ENCODE assay signal across 15 mouse cellular contexts in the genomic region with DNA sequence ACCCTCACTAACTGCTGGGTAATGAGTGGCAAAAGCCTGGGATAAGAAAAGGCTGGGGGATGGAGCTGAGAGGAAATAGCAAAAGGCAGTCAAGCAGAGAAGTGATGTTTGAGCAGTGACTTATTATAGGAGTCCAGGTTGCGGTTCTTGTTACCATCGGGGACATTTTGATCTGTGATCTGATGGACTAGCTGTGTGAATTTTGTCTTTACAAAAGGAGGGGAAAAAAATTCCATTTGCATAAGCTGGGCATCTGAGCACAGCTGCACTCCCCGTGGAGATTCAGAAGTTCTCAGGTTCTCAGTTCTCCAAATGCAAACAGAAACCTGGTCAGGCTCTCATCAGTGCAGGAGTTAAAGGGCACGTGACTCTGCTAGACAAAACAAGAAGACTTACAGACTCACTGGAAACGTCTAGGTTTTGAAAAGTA. TPM values are rescaled to one million over a fixed set of nuclear protein-coding genes. Genes with fewer than 3 reads are reported as not detected.
A peak's percentile ranks its signal among the peaks of the same experiment; 100 is the strongest.
DNase-seq lines count a peak whose midpoint lies in the region; ATAC-seq and TF ChIP-seq lines count a peak whose summit lies in the region.
"Had no signal": no experiment of that assay in that cellular context is flagged by ENCODE, and none has a peak within 500 bp of the region (broad histone marks: within the 10 kb centered on the region; RNA-seq: fewer than 3 reads in every experiment).

No protein-coding gene starts in this region.

- H3K9me3 ChIP-seq in hindbrain, embryonic 10.5 days, result no peaks in the 10 kb centered on the region
- H3K9me3 ChIP-seq in hindbrain, postnatal 0 days (ENCODE audit: low read length), result no peaks in the 10 kb centered on the region
- no peaks in the 10 kb centered on the region for H3K9me3 ChIP-seq in kidney, embryonic 14.5 days (ENCODE audit: control insufficient read depth, low read length)
- H3K9me3 ChIP-seq: liver, embryonic 15.5 days; midbrain, embryonic 13.5 days had no signal

- no peak overlapping the region for H3K4me3 ChIP-seq in hindbrain, embryonic 10.5 days
- no peak overlapping the region for H3K4me3 ChIP-seq in hindbrain, postnatal 0 days (ENCODE audit: low read length)
- no peak overlapping the region for H3K4me3 ChIP-seq in kidney, embryonic 14.5 days (ENCODE audit: low read length)
- H3K4me3 ChIP-seq: heart, adult 2 months; liver, embryonic 15.5 days; midbrain, embryonic 13.5 days had no signal

- peaks cover 15% of the 10 kb centered on the region; the same call in 1 of the 2 replicates for H3K4me1 ChIP-seq in hindbrain, embryonic 10.5 days (replicated peaks)
- H3K4me1 ChIP-seq in hindbrain, postnatal 0 days (ENCODE audit: insufficient read depth, low read length), result no peaks in the 10 kb centered on the region
- peaks cover 13% of the 10 kb centered on the region for H3K4me1 ChIP-seq in kidney, embryonic 14.5 days (ENCODE audit: control insufficient read depth, insufficient read depth, low read length)
- H3K4me1 ChIP-seq: liver, embryonic 15.5 days had no signal

- intact Hi-C loops in heart, postnatal 14 days (cut with DNase I), result no loop called here

- WGBS in hindbrain, embryonic 10.5 days, result 24% methylated on average over 5 of the region's 5 CpGs
- 35% methylated on average over 5 of the region's 5 CpGs for WGBS in hindbrain, postnatal 0 days
- 8% methylated on average over 5 of the region's 5 CpGs for WGBS in kidney, embryonic 14.5 days

- no peaks in the 10 kb centered on the region for H3K36me3 ChIP-seq in hindbrain, embryonic 10.5 days
- H3K36me3 ChIP-seq in hindbrain, postnatal 0 days (ENCODE audit: insufficient read depth, low read length), result no peaks in the 10 kb centered on the region
- no peaks in the 10 kb centered on the region for H3K36me3 ChIP-seq in kidney, embryonic 14.5 days (ENCODE audit: control insufficient read depth, insufficient read depth, low read length)
- H3K36me3 ChIP-seq: liver, embryonic 15.5 days; midbrain, embryonic 13.5 days had no signal

- no peak overlapping the region for H3K9ac ChIP-seq in hindbrain, postnatal 0 days (replicated peaks; ENCODE audit: low read length)
- no peak overlapping the region for H3K9ac ChIP-seq in kidney, embryonic 14.5 days (ENCODE audit: low read depth, low read length)
- H3K9ac ChIP-seq: liver, embryonic 15.5 days; midbrain, embryonic 13.5 days had no signal

- no peak for TF ChIP-seq CTCF in hindbrain, postnatal 0 days (IDR thresholded peaks at IDR 0.05; ENCODE audit: low read depth)

- H3K27me3 ChIP-seq in hindbrain, embryonic 10.5 days (ENCODE audit: insufficient read depth, poor library complexity, severe bottlenecking), result no peaks in the 10 kb centered on the region
- H3K27me3 ChIP-seq in hindbrain, postnatal 0 days (ENCODE audit: insufficient read depth, low read length), result no peaks in the 10 kb centered on the region
- no peaks in the 10 kb centered on the region for H3K27me3 ChIP-seq in kidney, embryonic 14.5 days (ENCODE audit: control insufficient read depth, insufficient read depth, low read length)
- H3K27me3 ChIP-seq: liver, embryonic 15.5 days; midbrain, embryonic 13.5 days had no signal

- H3K4me2 ChIP-seq in hindbrain, postnatal 0 days (ENCODE audit: low read depth, low read length), result no peak overlapping the region
- peak overlapping the region; percentile 1; the same call in 1 of the 2 replicates for H3K4me2 ChIP-seq in kidney, embryonic 14.5 days (replicated peaks; ENCODE audit: low read depth, low read length)
- H3K4me2 ChIP-seq: liver, embryonic 15.5 days; midbrain, embryonic 13.5 days had no signal

- no peak for ATAC-seq in hindbrain, postnatal 0 days
- peak; percentile 86 for ATAC-seq in kidney, embryonic 14.5 days (ENCODE audit: low FRiP score, low TSS enrichment)
- ATAC-seq in megakaryocyte, adult 5-6 weeks (ENCODE audit: poor library complexity, severe bottlenecking), result peak; percentile 28; the same call in 1 of the 2 replicates
- no peak for ATAC-seq in megakaryocyte-erythroid progenitor cell, adult 5-6 weeks (replicated peaks; ENCODE audit: low FRiP score, low TSS enrichment, poor library complexity, severe bottlenecking)
- ATAC-seq: forebrain, embryonic 16.5 days; midbrain, embryonic 13.5 days had no signal

- peak; percentile 25 for DNase-seq in hindbrain, embryonic 10.5 days (ENCODE audit: low spot score)
- DNase-seq in hindbrain, postnatal 0 days (ENCODE audit: low spot score), result no peak
- peak; percentile 47 for DNase-seq in embryo, embryonic 10.5 days (ENCODE audit: low spot score)
- DNase-seq in layer of hippocampus, postnatal 14 days (ENCODE audit: low spot score in 2 of 2), result no peak
- DNase-seq in heart, postnatal 14 days, result no peak
- DNase-seq: cerebellum, postnatal 36 days; heart, adult 2 months; right cerebral cortex, postnatal 4 days had no signal

- H3K27ac ChIP-seq in hindbrain, embryonic 10.5 days, result 0 out of 2 replicates have a peak overlapping the region, but pooled peaks have one; percentile 64
- no peak overlapping the region for H3K27ac ChIP-seq in hindbrain, postnatal 0 days
- peak overlapping the region; percentile 13; the same call in 1 of the 2 replicates for H3K27ac ChIP-seq in kidney, embryonic 14.5 days (ENCODE audit: low read depth, low read length)
- H3K27ac ChIP-seq: heart, adult 2 months; liver, embryonic 15.5 days; midbrain, embryonic 13.5 days had no signal

RNA-seq across cellular contexts. Expression of a gene that starts 6.2 kb away (rescaled TPM):
- not detected in 2 replicates for polyA plus RNA-seq in hindbrain, embryonic 10.5 days (2016; fragmentation: Nextera tagmentation; extraction: Ambion mirVana)
- 9.4 and 11.1 TPM in 2 replicates for total RNA-seq in hindbrain, postnatal 0 days (2014; rRNA removed)
- 5.2 and 5.8 TPM in 2 replicates for polyA plus RNA-seq in hindbrain, postnatal 0 days (2015; fragmentation: Nextera tagmentation; extraction: Ambion mirVana)
- 3.3 and 7.3 TPM in 2 replicates for polyA plus RNA-seq in kidney, embryonic 14.5 days (2014; fragmentation: Nextera tagmentation; extraction: Ambion mirVana)
- total RNA-seq in megakaryocyte, adult 5-6 weeks (2015), result not detected in 2 replicates
- total RNA-seq in megakaryocyte, adult 5-6 weeks (2017), result 0.12 TPM in 1 of 2 replicates, not detected in the other
- 10 to 100 TPM; 17.3 to 23.8 TPM for total RNA-seq in layer of hippocampus, postnatal 14 days (2021)
- not detected in 2 replicates for total RNA-seq in megakaryocyte-erythroid progenitor cell, adult 5-6 weeks (2014; fragmentation: Nextera tagmentation)
- not detected in 2 replicates for total RNA-seq in megakaryocyte-erythroid progenitor cell, adult 5-6 weeks (2017)
- total RNA-seq in heart, postnatal 14 days (2021), result under 1 TPM in 1 of 2 experiments, not detected in 1; 0.22 TPM
- polyA plus RNA-seq: heart, adult 2 months; hindbrain, embryonic 11.5 days had no signal

Comparison
In these comparisons a context has a peak if more than half of its experiments do, and no peak if none do; other contexts are left out.
1. DNase-seq: peak in hindbrain, embryonic 10.5 days (single experiment) and embryo, embryonic 10.5 days (single experiment); none in hindbrain, postnatal 0 days (single experiment), layer of hippocampus, postnatal 14 days (0 of 2) and heart, postnatal 14 days (0 of 2).
2. ATAC-seq: peak in kidney, embryonic 14.5 days (single experiment) and megakaryocyte, adult 5-6 weeks (single experiment); none in hindbrain, postnatal 0 days (single experiment) and megakaryocyte-erythroid progenitor cell, adult 5-6 weeks (single experiment).